In genomic region chr12:49383521-49384133, GRCm38 (mm10) we compare ENCODE assay signal across 9 mouse cellular contexts. TPM values are rescaled to one million over a fixed set of nuclear protein-coding genes. Genes with fewer than 3 reads are reported as not detected.
DNase-seq lines count a peak whose midpoint lies in the region; ATAC-seq lines count a peak whose summit lies in the region.
"Had no signal": no experiment of that assay in that cellular context is flagged by ENCODE, and none has a peak within 500 bp of the region (broad histone marks: within the 10 kb centered on the region; RNA-seq: fewer than 3 reads in every experiment).

No protein-coding gene starts in this region.

- H3K4me3 ChIP-seq in heart, embryonic 12.5 days, result peak overlapping the region; percentile 53
- H3K4me3 ChIP-seq in hindbrain, embryonic 10.5 days, result peak overlapping the region; percentile 52
- H3K4me3 ChIP-seq in limb, embryonic 11.5 days (ENCODE audit: low read depth, low read length), result peak overlapping the region; percentile 32

- WGBS in heart, embryonic 12.5 days, result under 1% methylated on average over 52 of the region's 67 CpGs
- under 1% methylated on average over 55 of the region's 67 CpGs for WGBS in hindbrain, embryonic 10.5 days
- WGBS in limb, embryonic 11.5 days, result under 1% methylated on average over 45 of the region's 67 CpGs

- H3K4me2 ChIP-seq in heart, embryonic 12.5 days, result peak overlapping the region; percentile 79
- peak overlapping the region; percentile 56 for H3K4me2 ChIP-seq in limb, embryonic 11.5 days (ENCODE audit: low read depth, severe bottlenecking)

- H3K27me3 ChIP-seq in heart, embryonic 12.5 days (replicated peaks), result peaks cover 74% of the 10 kb centered on the region
- H3K27me3 ChIP-seq in hindbrain, embryonic 10.5 days (ENCODE audit: insufficient read depth, poor library complexity, severe bottlenecking), result peaks cover 99% of the 10 kb centered on the region
- H3K27me3 ChIP-seq in limb, embryonic 11.5 days (ENCODE audit: control insufficient read depth, insufficient read depth, low read length), result peaks cover 75% of the 10 kb centered on the region

- H3K9ac ChIP-seq in heart, embryonic 12.5 days, result no peak overlapping the region
- H3K9ac ChIP-seq in limb, embryonic 11.5 days (ENCODE audit: low read length), result no peak overlapping the region

- peak; percentile 64 for ATAC-seq in heart, embryonic 12.5 days (ENCODE audit: insufficient number of reproducible peaks, low FRiP score)
- ATAC-seq in limb, embryonic 11.5 days (ENCODE audit: insufficient number of reproducible peaks, low FRiP score, low TSS enrichment, low read depth), result peak; percentile 90
- no peak for ATAC-seq in erythroid progenitor cell, adult 5-6 weeks (replicated peaks; ENCODE audit: low FRiP score, poor library complexity, severe bottlenecking)

- H3K27ac ChIP-seq in heart, embryonic 12.5 days (ENCODE audit: poor library complexity, severe bottlenecking), result no peak overlapping the region
- peak overlapping the region; percentile 65; the same call in 1 of the 2 replicates for H3K27ac ChIP-seq in hindbrain, embryonic 10.5 days
- no peak overlapping the region for H3K27ac ChIP-seq in limb, embryonic 11.5 days (replicated peaks; ENCODE audit: low read depth, low read length)

- H3K36me3 ChIP-seq in heart, embryonic 12.5 days, result no peaks in the 10 kb centered on the region
- H3K36me3 ChIP-seq in hindbrain, embryonic 10.5 days, result no peaks in the 10 kb centered on the region
- no peaks in the 10 kb centered on the region for H3K36me3 ChIP-seq in limb, embryonic 11.5 days (ENCODE audit: control insufficient read depth, insufficient read depth, low read length)

- H3K9me3 ChIP-seq in heart, embryonic 12.5 days (replicated peaks), result peaks cover 7% of the 10 kb centered on the region; the same call in 1 of the 2 replicates
- no peaks in the 10 kb centered on the region for H3K9me3 ChIP-seq in hindbrain, embryonic 10.5 days
- no peaks in the 10 kb centered on the region for H3K9me3 ChIP-seq in limb, embryonic 11.5 days (ENCODE audit: control insufficient read depth, low read length)

- DNase-seq in heart, adult 8-10 months (ENCODE audit: low spot score), result no peak
- DNase-seq in brain, embryonic 18.5 days (ENCODE audit: low read depth, low spot score), result peak; percentile 91
- peak; percentile 79 for DNase-seq in hindbrain, embryonic 10.5 days (ENCODE audit: low spot score)
- peak; percentile 76 for DNase-seq in limb, embryonic 11.5 days (ENCODE audit: low spot score)
- DNase-seq in retina, embryonic 14.5 days (ENCODE audit: low spot score), result peak; percentile 83
- DNase-seq in cerebellum, adult 8-10 months, result no peak

- peaks cover 13% of the 10 kb centered on the region for H3K4me1 ChIP-seq in heart, embryonic 12.5 days (replicated peaks)
- H3K4me1 ChIP-seq in hindbrain, embryonic 10.5 days (replicated peaks), result peaks cover 28% of the 10 kb centered on the region
- H3K4me1 ChIP-seq in limb, embryonic 11.5 days (ENCODE audit: control insufficient read depth, insufficient read depth, low read length), result no peaks in the 10 kb centered on the region

RNA-seq across cellular contexts. Expression of gene Foxg1, which starts 1.2 kb away (rescaled TPM):
- 0.08 TPM in 1 of 2 replicates, not detected in the other for polyA plus RNA-seq in heart, embryonic 12.5 days (2016; fragmentation: Nextera tagmentation; extraction: Ambion mirVana)
- not detected for total RNA-seq in heart, adult 8-10 months (2022)
- polyA plus RNA-seq in hindbrain, embryonic 10.5 days (2016; fragmentation: Nextera tagmentation; extraction: Ambion mirVana), result 0.81 and 1.9 TPM in 2 replicates
- polyA plus RNA-seq in limb, embryonic 11.5 days (2014; fragmentation: Nextera tagmentation; extraction: Ambion mirVana), result not detected in 2 replicates
- not detected in 2 replicates for total RNA-seq in erythroid progenitor cell, adult 5-6 weeks (2015; ENCODE audit: low replicate concordance)
- total RNA-seq in erythroid progenitor cell, adult 5-6 weeks (2017; ENCODE audit: low replicate concordance), result not detected in 2 replicates
- total RNA-seq: hematopoietic stem cell, adult 5-6 weeks had no signal

RNA-seq across cellular contexts. Expression of gene Gm43517, which starts 1.3 kb away (rescaled TPM):
- polyA plus RNA-seq in heart, embryonic 12.5 days (2016; fragmentation: Nextera tagmentation; extraction: Ambion mirVana), result not detected in 2 replicates
- total RNA-seq in heart, adult 8-10 months (2022), result not detected
- polyA plus RNA-seq in hindbrain, embryonic 10.5 days (2016; fragmentation: Nextera tagmentation; extraction: Ambion mirVana), result not detected in 2 replicates
- not detected in 2 replicates for polyA plus RNA-seq in limb, embryonic 11.5 days (2014; fragmentation: Nextera tagmentation; extraction: Ambion mirVana)
- total RNA-seq in erythroid progenitor cell, adult 5-6 weeks (2015; ENCODE audit: low replicate concordance), result not detected in 2 replicates
- not detected in 2 replicates for total RNA-seq in erythroid progenitor cell, adult 5-6 weeks (2017; ENCODE audit: low replicate concordance)
- total RNA-seq: hematopoietic stem cell, adult 5-6 weeks had no signal

Comparison
In these comparisons a context has a peak if more than half of its experiments do, and no peak if none do; other contexts are left out.
1. DNase-seq: peak in brain, embryonic 18.5 days (single experiment), hindbrain, embryonic 10.5 days (single experiment), limb, embryonic 11.5 days (single experiment) and retina, embryonic 14.5 days (single experiment); none in heart, adult 8-10 months (single experiment) and cerebellum, adult 8-10 months (single experiment).
2. Peak in every context shown above with its lines, with median percentiles within 50 percentile points of each other: H3K4me3 ChIP-seq.